Mouse (Mus musculus) left cerebral cortex, adult 18-20 months (tissue): ENCODE data around the gene Txlna. TPM values are rescaled to one million over a fixed set of nuclear protein-coding genes. Genes with fewer than 3 reads are reported as not detected.

ENCODE experiments used
- DNase-seq, 2 experiments: peaks; one replicate each; pipeline ENCODE4 v3.0.0; 2021 to 2022; ENCODE audit warnings: low spot score in 2 of 2, mixed read lengths in 1 of 2
- long read RNA-seq, 2 experiments: library from polyadenylated mRNA; stranded (forward); transcript quantifications; one replicate each; pipeline ENCODE4 v2.0.0; 2021
- total RNA-seq, 2 experiments: library from RNA; stranded (reverse); gene quantifications; 2 replicates each; pipeline ENCODE4 v1.2.3; 2021

Txlna gene
- total RNA-seq: 10 to 100 TPM; 41.2 to 42.4 TPM
- long read RNA-seq, experiment 1, full-length matches to known transcripts: 40 of 72 reads
- long read RNA-seq, experiment 1, partial matches to known transcripts: 20 of 72 reads
- long read RNA-seq, experiment 1, other reads (novel, unspliced or antisense): 12 of 72 reads
- long read RNA-seq, experiment 2, full-length matches to known transcripts: 17 of 34 reads
- long read RNA-seq, experiment 2, partial matches to known transcripts: 3 of 34 reads
- long read RNA-seq, experiment 2, other reads (novel, unspliced or antisense): 14 of 34 reads

DNA sequence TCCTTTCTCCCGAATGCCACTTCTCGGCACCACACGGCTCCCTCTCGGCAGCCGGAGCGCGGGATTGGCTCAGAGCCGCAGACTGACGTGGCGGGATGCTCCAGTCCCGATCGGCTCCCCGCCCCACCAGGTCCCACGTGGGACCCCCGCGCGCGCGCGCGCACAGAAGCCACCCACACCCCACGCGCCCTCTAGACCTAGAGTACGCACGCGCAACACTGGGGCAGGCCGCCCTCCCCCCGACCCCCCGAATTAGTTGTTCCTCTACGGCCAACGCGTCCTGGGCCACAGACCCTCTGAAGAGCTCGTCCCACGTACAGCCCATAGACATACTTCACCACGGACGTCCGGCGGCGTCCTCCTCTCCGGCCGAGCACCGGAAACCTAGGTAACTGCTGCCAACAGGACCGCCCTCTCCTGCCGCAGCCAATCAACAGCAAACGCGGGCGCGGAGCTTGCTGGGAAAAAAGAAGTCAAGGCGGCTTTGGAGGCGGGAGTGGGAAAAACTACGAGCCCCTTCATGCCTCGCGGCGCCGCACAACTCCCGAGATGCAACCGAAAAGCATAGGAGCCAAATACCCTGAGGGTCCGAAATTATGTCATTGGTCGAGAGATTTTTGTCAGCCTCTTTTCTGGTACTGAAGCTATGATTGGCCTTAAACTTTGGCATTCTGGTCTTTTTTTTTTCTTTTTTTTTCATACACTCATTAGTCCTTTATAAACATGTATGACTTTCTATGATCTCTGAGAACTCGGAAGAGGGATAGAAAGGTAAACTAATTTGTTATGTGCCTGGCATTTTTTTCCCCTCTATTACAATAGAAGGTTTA, at the start of gene Txlna:
TSS of gene Txlna (minus strand) at position 428 of the 830 bp plus-strand sequence.
- peak; percentile 97 to 98 for DNase-seq

DNA sequence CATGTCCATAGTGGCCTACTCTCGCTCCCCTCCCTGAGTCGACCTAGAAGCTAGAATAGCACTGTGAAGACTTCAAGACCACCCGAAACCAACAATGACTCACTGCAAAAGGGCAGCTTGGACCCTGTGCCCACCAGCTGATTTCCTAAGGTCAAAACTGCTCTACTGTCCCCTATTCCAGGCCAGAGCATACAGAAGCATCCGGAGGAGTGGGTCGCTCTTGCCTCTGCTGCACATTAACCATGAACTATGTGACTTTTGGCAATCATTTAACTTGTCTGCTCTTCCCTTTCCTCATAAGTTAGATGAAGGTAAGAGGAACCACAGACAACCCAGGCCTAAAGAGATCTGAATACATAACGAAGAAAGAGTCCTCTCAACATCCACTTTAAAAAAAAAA, 43.7 kb upstream of the Txlna start:
- no peak for DNase-seq

DNA sequence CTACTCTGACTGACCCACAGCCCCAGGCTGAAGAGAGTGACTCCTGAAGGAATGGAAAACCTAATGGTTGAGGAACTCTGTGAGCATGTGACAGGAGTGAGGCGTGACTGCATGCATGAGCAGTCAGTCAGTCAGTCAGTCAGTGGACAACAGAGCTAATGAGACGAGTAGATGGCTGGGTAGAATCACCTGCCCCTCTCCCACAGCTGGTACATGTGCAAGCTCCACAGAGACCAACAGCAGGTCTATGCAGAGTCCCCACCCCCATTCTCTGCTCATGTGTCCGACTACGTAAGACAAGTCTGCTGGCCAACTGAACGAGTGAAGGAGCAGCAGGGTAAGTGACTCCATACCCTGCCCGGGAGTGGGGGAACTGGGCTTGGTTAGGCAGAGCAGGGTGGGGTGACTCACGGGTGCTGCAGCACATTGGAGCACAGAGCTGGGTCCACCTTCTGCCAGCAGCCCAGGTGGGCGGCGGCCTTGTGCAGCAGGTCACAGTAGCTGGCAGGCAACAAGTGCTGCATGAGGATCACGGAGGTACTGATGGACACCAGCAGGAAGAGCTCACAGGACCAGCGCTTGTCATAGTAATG, 43.1 kb upstream of the Txlna start:
- no peak for DNase-seq

DNA sequence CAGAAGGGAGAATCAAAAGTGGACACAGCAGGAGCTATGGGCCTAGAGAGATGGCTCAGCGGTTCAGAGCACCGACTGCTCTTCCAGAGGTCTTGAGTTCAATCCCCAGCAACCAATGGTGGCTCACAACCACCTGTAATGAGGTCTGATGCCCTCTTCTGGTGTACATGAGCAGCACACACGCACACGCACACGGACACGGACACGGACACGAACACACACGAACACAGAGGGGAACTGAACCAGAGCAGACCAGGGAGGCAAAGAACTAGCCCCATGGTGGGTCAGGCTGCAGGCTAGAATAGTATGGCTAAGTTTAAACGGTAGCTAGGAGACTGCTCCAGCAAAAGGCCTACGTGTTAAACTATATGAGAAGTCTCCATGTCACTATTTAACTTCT, 41.0 kb upstream of the Txlna start:
- no peak for DNase-seq

DNA sequence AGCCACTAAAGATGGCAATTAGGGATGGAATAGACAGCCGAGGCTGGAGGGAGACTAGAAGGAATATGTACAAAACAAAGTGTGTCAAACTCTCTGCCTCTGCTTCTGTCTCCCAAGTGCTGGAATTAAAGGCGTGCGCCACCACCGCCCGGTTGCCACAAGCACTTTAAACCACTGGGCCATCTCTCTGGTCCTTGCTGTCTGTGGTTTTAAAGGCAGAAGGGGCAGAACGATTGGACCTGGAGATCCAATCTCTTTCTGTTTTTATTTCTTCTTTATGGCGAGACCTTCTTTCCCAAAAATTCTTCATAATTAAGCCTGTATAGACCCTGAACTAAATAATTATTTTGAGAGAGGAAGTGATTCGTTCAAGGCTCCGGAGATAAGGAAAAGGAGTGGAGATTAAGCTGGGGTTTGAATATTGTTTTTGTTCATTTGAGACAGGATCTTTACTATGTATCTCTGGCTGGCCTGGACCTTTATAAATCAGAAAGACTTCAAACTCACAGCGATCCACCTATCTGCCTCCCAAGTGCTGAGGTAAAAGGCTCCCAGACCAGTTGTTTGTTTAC, 32.1 kb upstream of the Txlna start:
- no peak for DNase-seq

DNA sequence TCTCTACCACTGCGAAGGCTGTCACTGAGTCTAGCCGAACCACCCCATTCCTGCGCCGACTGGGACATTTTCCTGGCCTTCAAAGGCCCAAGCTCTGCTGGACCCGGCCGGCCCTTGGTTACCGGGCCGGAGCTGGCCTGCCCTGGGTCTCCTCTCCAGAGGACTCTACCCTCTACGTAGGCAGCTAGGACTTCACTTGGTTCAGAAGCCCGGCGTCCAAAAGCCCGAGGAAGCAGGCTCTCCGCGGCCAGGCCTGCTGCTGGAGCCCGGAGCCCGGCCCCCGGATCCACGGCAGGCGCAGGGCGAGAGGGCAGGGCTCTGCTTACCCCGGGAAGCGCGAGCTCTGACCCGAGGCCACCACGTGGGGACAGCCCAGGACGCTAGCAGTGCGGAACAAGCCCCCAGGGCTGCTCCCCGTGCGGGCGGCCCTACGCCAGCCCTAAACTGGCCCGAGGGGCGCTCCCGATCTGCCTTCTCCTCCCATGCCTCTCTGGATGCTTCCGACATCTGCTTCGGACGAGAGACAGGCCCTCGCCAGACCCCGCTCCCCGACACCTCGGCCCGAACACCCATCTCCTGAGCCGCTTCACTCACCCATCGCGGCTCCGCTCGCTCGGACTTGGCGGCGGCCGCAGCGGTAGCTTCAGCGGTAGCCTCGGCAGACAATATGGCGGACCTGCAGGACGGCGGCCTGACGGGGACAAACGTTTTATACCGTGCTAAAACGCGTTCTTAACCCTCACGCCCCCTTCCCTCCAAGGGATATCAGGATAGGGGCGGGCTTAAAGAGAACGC, 31.4 kb upstream of the Txlna start, which contains the start of gene Kpna6:
TSS of gene Kpna6 (minus strand) at position 685 of the 795 bp plus-strand sequence.
- peak; percentile 93 to 95 for DNase-seq

DNA sequence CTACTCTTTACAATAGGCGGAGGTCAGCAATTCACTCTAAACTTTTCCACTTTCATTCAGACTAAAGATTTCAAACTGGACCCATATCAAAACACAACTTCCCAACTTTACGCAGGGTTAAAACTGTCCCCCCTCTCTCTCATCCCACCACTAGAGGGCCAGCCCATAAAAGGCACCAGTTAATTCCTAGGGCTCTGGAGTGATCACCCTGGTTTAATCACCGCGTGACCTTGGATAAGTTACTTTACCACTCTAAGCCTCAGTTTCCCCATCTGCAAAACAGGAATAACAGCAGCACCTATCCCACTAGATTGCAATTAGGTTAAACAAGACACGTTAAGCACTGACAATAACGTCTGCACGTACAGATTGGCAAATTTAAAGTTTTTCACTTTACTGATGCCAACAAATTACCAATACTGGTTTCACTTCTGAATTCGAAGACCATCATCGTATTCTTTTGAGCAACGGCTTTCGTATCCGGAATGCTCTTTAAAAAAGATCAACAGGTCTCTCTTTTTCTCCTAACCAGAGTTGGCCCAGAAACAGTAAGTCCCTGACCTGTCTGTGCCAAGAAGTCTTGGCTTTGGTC, 30.7 kb upstream of the Txlna start:
- peak; percentile 33 to 37 for DNase-seq

DNA sequence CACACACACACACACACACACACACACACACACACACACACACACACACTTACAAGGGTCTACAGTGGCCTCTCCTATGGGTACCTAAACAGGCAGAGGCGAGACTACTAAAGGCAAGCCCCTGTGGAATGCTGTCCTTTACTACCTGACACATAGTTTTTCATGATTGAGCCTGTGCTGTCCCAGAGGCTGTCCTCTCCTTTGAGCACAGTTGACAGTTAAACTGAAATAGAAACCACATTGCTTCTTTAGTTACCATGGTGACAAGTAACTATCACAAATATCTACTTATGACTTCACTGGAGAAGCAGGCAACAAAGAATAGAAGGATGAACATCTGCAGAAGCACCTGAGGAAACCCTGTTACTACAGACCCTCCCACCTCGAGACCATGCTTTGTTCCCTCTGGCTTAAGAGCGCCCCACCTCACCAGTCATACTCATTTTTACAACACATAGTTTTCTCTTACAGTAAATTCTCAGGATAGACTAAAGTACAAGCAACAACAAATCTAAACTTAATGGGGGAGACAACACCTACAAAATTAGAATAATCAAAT, 21.5 kb upstream of the Txlna start:
- DNase-seq: no peak

DNA sequence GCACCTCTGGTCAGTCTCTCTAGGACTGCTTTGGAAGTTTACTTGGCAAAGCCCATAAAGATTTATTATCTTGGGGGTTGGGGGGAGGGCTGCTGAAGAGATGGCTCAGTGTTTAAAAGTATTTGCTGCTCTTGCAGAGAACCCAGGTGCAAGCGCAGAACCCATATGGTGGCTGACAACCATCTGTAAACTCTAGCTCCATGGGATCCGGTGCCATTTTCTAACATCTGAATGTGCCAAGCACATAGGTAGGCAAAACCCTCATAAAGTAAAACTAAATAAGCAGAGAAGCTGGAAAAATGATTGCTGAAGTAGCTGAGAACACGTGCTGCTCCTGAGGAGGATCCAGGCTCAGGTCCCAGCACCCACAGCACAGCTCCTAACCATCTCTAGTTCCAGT, 20.7 kb upstream of the Txlna start:
- DNase-seq: no peak

DNA sequence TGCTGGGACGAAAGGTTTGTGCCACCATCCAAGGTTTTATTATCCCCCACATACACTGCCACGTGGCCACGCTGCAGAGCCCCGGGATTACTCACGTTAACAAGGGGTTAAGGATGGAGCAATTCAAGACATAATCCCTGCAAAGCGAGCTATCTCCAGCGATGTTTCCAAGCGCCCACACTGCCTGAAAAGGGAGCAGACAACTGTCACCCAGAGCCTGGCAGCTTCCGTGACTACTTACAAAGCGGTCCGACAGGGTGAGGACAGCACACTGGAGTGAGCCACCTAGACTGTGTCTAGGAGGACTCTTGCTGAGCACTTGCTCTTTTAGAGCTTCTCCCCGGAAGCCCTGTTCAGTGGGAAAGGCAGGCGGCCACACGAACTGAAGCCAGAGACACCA, 13.9 kb upstream of the Txlna start:
- DNase-seq: peak in 1 of 2 experiments; percentile 49

DNA sequence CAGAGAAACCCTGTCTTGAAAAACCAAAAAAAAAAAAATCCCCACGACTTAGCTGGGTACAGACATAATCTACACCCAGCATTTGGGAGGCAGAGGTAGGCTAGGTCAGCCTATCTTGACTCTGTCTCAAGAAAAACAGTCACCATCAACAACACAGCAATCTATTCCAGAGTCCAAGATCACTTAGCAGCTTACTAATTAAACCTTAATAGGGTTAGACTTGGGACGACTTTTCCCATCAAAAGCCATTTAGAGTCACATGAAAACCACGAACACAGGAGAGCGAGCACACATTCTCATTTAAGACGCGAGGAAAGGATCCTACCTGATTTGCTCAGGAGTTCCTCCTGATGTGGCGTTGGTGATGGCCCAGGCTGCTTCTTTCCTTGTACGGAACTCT, 9.5 kb upstream of the Txlna start:
- DNase-seq: no peak

DNA sequence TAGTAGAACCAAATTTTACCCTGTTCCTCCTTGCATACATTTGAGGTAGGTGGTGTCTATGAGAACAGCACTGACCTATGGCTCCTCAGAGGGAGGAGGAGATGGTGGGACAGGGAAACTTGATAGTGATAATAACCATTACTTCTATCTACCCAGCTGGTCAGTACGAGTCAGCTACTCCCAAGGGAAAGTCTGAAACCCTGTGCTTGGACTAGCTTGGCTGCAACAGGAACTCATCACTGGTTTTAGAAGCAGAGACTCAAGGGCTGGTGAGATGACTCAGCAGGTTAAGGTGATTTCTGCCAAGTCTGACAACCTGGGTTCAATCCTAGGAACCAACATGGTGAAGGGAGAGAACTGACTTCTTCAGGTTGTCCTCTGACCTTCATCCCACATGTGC, 7.8 kb upstream of the Txlna start:
- DNase-seq: no peak

DNA sequence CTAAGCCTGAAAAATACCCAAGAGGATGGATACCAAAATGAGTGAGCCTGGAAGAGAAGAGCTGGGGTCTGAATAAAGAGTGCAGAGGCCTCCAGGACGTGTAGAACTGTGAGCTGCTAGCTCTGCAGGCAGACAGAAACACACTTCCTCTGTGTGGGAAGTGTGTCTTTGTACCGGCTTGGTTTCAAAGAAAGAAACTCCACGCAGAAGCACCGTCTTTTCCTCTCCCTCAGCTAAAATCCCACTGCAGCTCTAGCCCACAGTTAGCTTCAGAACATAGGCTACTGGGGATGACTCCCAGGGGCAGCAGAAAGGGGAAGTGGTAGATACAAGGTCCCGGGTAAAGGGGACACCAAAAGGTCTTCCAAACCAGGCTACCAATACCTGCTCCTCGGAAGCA, 4.3 kb upstream of the Txlna start:
- peak in 1 of 2 experiments; percentile 39 for DNase-seq

DNA sequence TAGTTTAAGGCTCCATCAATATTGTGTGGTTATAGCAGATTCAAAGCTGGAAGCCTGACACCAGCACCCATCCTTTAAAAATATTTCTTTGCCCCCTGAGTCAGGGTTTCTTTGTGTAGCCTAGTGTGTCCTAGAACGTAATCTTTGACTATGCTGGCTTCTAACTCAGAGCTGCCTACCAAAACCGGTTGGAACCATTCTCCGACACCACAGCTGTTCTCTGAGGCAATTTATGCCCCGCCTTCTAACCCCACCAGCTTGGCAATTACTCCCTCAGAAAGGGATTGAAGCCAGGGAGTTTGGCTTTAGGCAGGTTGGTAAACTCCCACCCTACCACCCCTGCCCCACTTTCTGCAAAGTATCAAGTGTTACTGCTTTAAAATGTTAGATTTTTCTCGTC, 891 bp upstream of the Txlna start:
- DNase-seq: no peak

DNA sequence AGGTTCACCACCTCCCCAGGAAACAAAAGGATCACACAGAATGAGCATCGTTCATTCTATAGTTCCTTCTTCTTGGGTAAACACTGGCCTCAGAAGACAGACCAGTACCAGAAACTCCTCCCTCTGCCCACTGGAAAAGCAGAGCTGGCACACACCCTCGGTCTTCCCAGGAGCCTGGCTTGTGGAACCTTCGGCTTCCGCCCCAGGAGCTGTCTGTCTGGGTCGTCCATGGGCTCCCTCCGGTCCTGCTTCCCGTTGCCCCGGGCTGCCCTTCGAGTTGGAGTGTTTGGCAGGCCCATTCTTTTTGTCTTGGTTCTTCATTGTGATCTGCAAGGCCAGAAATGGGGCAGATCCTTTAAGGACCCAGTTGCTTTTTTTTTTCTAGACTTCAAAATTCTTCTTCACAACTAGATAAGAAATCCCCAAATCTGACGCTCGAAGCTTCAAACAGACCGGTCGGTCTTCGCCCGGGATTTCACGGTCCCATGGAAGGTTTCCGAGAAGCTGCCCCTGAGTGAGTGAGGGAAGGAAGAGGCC, 696 bp downstream of the Txlna start:
- no peak for DNase-seq

DNA sequence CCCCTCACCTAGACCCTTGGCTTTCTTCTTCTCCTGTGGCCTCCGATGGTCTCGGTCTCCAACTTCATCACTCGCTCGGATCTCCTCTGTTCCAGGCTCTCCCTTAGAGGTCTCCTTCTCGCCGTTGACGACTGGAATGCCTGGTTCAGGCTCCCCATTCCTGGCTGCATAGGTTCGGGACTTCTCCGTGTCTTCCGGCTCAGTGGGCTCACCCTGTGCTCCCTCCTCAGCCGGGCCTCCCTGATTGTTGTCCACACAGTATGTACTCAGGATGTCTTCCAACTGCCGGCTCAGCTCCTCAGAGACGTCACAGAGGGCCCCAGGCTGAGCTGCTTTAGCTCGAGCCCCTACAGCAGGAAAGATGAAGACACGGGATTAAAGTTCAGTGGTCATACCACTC, 1.6 kb downstream of the Txlna start:
- no peak for DNase-seq

DNA sequence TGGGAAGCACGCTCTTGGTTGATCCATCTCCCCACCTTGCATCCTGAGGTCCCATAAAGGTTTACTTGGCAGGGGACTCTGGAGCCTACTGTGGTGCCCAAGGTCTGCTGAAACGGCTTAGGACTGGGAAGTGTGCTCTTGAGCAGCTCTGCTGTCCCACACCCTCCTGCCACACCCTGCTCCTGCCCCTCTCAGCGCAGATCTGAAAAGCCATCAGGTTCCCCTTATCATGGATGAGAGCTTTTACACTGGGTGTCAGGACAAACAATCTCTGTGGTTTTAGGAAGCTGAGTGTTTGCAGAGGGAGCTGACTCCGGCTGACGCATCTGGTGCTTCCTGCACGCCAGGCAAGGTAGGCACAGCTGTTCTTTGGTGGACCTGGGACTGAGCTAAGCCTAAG, 7.0 kb downstream of the Txlna start:
- no peak for DNase-seq

DNA sequence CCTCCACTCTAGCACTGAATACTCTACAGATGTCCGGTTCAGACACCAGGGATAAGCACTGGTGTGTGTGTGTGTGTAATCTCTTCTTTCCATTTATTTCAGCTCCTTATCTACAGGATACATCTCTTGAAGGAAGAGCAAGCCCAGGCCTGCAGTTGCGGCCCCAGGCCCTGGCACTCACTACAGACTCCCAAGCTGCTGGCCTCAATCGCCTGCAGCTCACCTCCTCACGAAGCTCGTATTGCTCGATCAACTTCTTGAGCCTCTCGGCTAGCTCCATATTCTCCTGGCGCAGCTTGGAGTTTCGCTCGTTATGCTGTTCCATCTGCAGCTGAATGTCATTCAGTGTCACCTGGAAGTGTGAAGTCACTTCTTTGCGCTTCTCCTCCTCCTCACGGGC, 9.0 kb downstream of the Txlna start:
- no peak for DNase-seq

DNA sequence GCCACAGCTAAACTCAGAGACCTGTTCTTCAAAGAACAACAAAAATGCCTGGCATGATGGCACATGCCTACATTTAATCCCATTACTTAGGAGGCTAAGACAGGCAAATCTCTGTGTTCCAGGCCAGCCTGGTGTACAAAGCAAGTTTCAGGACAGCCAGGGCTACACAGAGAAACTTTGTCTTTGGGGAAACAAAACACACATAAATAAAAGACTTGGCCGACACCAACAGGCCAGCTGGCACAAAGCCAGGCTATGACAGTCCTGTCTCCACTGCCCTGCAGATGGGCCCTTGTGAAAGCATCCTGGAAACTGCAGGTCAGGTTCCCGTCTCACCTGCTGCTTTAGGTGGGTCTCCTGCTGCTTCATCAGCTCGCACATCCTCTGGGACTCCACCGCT, 9.9 kb downstream of the Txlna start:
- no peak for DNase-seq

DNA sequence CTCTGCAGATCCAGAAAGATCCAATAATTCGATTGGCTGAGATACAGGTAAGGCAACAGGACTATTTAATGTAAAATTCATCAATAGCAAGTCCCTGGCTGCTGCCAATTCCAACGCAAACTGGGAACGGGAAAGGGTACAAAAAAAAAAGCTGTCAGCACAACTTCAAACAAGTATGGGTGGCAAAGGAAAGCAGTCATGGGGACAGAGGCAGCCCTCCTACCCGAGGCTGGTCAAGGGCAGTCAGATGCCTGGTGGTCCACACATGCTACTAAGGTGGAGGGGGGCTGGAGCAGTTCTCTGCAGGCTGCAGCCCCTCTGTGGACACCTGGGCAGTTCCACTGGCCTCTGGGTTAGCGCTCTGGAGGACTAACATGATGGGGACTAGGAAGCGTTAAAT, 14.8 kb downstream of the Txlna start:
- no peak for DNase-seq
